10 mouse cellular contexts compared by ENCODE assay signal in genomic region chr6:52438366-52438765, GRCm38 (mm10).
A peak's percentile ranks its signal among the peaks of the same experiment; 100 is the strongest.
DNase-seq lines count a peak whose midpoint lies in the region; ATAC-seq and TF ChIP-seq lines count a peak whose summit lies in the region.
"Had no signal": no experiment of that assay in that cellular context is flagged by ENCODE, and none has a peak within 500 bp of the region (broad histone marks: within the 10 kb centered on the region; RNA-seq: fewer than 3 reads in every experiment).

No protein-coding gene starts in this region.

- H3K9me3 ChIP-seq in heart, postnatal 0 days (replicated peaks; ENCODE audit: control insufficient read depth, low read length): no peaks in the 10 kb centered on the region
- no peaks in the 10 kb centered on the region for H3K9me3 ChIP-seq in midbrain, embryonic 13.5 days
- H3K9me3 ChIP-seq in hindbrain, embryonic 16.5 days (ENCODE audit: control insufficient read depth, low read length): 0 out of 2 replicates have a peak, but pooled peaks cover 2% of the 10 kb centered on the region

- H3K36me3 ChIP-seq in heart, postnatal 0 days (replicated peaks; ENCODE audit: control insufficient read depth, insufficient read depth, low read length): no peaks in the 10 kb centered on the region
- H3K36me3 ChIP-seq in midbrain, embryonic 13.5 days: no peaks in the 10 kb centered on the region
- H3K36me3 ChIP-seq in hindbrain, embryonic 16.5 days (ENCODE audit: control insufficient read depth, insufficient read depth, low read length): no peaks in the 10 kb centered on the region

- no peak overlapping the region for H3K4me3 ChIP-seq in lung, adult 2 months (replicated peaks; ENCODE audit: extremely low read depth, low read depth, low read length)
- no peak overlapping the region for H3K4me3 ChIP-seq in heart, postnatal 0 days (ENCODE audit: low read depth, low read length)
- H3K4me3 ChIP-seq in midbrain, embryonic 13.5 days (replicated peaks): no peak overlapping the region
- no peak overlapping the region for H3K4me3 ChIP-seq in hindbrain, embryonic 16.5 days (ENCODE audit: low read length)

- WGBS in lung, adult 2 months: 56% methylated on average over 8 of the region's 8 CpGs
- WGBS in heart, postnatal 0 days: 24% methylated on average over 8 of the region's 8 CpGs
- 49% methylated on average over 8 of the region's 8 CpGs for WGBS in midbrain, embryonic 13.5 days
- 59% methylated on average over 8 of the region's 8 CpGs for WGBS in hindbrain, embryonic 16.5 days

- peak overlapping the region; percentile 46 for H3K27ac ChIP-seq in heart, postnatal 0 days (ENCODE audit: low read depth)
- no peak overlapping the region for H3K27ac ChIP-seq in midbrain, embryonic 13.5 days
- H3K27ac ChIP-seq in hindbrain, embryonic 16.5 days (ENCODE audit: low read depth, low read length): no peak overlapping the region

- TF ChIP-seq POLR2A in lung, adult 2 months (IDR thresholded peaks at IDR 0.05; ENCODE audit: borderline replicate concordance, extremely low read depth, low read depth, low read length): no peak

- intact Hi-C loops in left cerebral cortex, postnatal 36 days (cut with DNase I): no loop called here

- no peak for TF ChIP-seq EP300 in heart, postnatal 0 days (IDR thresholded peaks at IDR 0.05; ENCODE audit: low read depth)

- peak; percentile 69 for ATAC-seq in heart, postnatal 0 days (ENCODE audit: insufficient read depth, low read depth)
- no peak for ATAC-seq in inflammation-experienced regulatory T-cells, adult 6 months
- no peak for ATAC-seq in midbrain, embryonic 13.5 days
- ATAC-seq in hindbrain, embryonic 16.5 days: no peak
- ATAC-seq: intestine, postnatal 0 days had no signal

- no peaks in the 10 kb centered on the region for H3K4me1 ChIP-seq in lung, adult 2 months (ENCODE audit: control insufficient read depth, insufficient read depth, low read length)
- peaks cover 13% of the 10 kb centered on the region; the same call in 1 of the 2 replicates for H3K4me1 ChIP-seq in heart, postnatal 0 days (ENCODE audit: control insufficient read depth, insufficient read depth)
- H3K4me1 ChIP-seq in midbrain, embryonic 13.5 days (replicated peaks): peaks cover 7% of the 10 kb centered on the region
- H3K4me1 ChIP-seq in hindbrain, embryonic 16.5 days (ENCODE audit: control insufficient read depth, insufficient read depth, low read depth, low read length): peaks cover 4% of the 10 kb centered on the region

- no peak overlapping the region for H3K9ac ChIP-seq in heart, postnatal 0 days (replicated peaks; ENCODE audit: low read depth, low read length)
- no peak overlapping the region for H3K9ac ChIP-seq in midbrain, embryonic 13.5 days (replicated peaks)
- no peak overlapping the region for H3K9ac ChIP-seq in hindbrain, embryonic 16.5 days (ENCODE audit: low read depth, low read length)

- H3K27me3 ChIP-seq in heart, postnatal 0 days (ENCODE audit: control insufficient read depth, insufficient read depth, low read length): no peaks in the 10 kb centered on the region
- H3K27me3 ChIP-seq in midbrain, embryonic 13.5 days: no peaks in the 10 kb centered on the region
- no peaks in the 10 kb centered on the region for H3K27me3 ChIP-seq in hindbrain, embryonic 16.5 days (replicated peaks; ENCODE audit: control insufficient read depth, insufficient read depth, low read length)

- TF ChIP-seq CTCF in lung, adult 2 months (IDR thresholded peaks at IDR 0.05; ENCODE audit: insufficient read depth, low read length): no peak
- no peak for TF ChIP-seq CTCF in heart, postnatal 0 days (IDR thresholded peaks at IDR 0.05; ENCODE audit: low read depth)

- H3K4me2 ChIP-seq in heart, postnatal 0 days (ENCODE audit: low read depth, low read length): no peak overlapping the region
- H3K4me2 ChIP-seq in midbrain, embryonic 13.5 days (replicated peaks): no peak overlapping the region
- no peak overlapping the region for H3K4me2 ChIP-seq in hindbrain, embryonic 16.5 days (ENCODE audit: low read length)
- H3K4me2 ChIP-seq: midbrain, embryonic 11.5 days had no signal

- DNase-seq in lung, adult 18-20 months: peak; percentile 20 to 30
- no peak for DNase-seq in lung, adult 2 months
- peak; percentile 35 for DNase-seq in forelimb bud, embryonic 11.5 days (ENCODE audit: low read depth, low spot score)
- DNase-seq in heart, postnatal 0 days (ENCODE audit: low spot score): peak; percentile 54
- no peak for DNase-seq in left cerebral cortex, postnatal 36 days (ENCODE audit: low spot score in 2 of 2)

Comparison
In these comparisons a context has a peak if more than half of its experiments do, and no peak if none do; other contexts are left out.
1. DNase-seq: peak in lung, adult 18-20 months (2 of 2), forelimb bud, embryonic 11.5 days (single experiment) and heart, postnatal 0 days (single experiment); none in lung, adult 2 months (single experiment) and left cerebral cortex, postnatal 36 days (0 of 2).